Mouse (Mus musculus): ENCODE results near the gene Sft2d2. TPM values are rescaled to one million over a fixed set of nuclear protein-coding genes. Genes with fewer than 3 reads are reported as not detected.

The Sft2d2 gene
- 97.8 TPM for polyA plus RNA-seq (2014; fragmentation: Illumina TruSeq; extraction: RNeasy Lipid Tissue Mini Kit (QIAGEN cat#74804); ENCODE audit: low replicate concordance)

DNA sequence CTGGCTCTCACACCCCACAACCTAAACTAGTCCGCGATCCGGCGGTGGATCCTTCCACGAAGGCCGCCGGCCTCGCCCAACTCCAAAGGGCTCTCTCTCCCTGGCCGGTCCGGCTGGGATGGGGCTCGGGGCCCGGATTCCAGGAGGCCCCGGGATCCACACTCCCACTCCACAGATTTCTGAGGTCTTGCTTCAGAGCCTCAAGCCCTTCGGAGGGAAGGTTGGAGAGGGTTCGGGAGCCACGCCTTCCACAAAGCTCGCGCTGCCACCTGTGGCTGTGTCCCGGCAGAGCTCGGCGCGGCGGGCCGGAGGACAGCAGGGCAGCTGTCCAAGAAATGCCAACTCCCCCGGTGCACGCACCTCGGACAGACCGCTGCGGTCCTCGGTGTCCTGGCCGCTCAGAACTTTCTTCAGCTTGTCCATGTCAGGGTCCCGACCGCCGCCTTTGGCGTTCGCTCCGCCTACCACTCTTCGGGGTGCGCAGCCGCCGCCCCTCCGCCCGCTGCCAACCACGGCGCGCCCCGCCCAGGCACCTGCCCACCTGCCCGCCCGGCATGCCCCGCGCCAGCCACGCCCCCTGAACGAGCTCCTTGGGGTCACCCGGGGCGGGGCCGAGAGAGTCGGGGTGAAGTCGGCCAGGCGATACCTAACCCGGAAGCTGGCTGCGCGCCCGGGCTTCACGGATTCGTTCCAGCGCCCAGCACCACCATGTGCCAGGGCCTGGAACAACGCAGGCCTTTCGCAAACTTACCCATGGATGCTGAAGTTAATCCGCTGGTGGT lies at the start of gene Sft2d2:
TSS of gene Sft2d2 (minus strand) at position 559 of the 782 bp plus-strand sequence.

DNA sequence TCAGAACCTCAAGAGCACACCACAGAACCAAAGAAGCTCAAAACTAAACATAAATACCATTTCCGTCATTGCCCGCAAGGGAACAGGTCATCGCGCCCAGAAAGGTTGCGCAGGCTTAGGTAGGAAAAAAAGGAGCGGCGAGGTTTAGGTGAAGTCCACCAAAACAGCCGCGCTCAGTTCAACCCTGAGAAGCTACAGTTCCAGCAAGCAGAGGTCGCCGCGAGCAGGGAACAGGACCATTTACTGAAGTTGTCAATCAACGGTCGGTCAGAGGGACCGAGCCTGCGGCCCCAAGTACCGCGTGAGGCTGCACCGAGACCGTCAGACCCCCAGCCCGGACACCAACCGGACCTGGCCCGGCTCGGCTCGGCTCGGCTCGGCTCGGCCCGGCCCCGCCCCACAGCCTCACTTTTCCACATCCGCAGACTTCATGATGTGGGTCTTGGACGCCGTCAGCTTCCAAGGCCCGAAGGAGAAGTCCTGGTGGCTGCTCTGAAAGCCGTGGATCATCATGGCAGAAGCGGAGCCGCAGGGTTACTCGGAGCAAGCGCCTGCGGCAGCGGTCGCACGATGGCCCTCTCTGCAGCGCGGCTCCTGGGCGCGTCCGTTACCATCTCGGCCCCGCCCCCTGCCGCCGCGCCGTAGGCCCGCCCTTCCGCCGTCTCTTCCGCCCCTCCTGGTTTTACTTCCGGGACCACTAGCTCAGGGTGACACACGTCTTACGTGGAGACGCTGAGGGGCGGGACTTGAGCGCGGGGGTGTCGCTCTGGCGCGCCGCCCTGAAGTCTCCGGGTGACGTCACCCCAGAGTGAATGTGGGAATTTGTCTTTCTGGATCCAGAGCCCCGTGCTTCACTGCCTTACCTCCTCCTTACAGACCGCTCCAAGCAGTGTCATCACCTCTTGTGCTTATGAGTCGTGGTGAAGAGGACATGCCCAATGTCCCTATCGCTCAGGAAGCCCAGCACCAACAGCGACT lies 42.4 kb upstream of the Sft2d2 start, which contains the start of gene Tiprl:
TSS of gene Tiprl (minus strand) at position 676 of the 978 bp plus-strand sequence.

DNA sequence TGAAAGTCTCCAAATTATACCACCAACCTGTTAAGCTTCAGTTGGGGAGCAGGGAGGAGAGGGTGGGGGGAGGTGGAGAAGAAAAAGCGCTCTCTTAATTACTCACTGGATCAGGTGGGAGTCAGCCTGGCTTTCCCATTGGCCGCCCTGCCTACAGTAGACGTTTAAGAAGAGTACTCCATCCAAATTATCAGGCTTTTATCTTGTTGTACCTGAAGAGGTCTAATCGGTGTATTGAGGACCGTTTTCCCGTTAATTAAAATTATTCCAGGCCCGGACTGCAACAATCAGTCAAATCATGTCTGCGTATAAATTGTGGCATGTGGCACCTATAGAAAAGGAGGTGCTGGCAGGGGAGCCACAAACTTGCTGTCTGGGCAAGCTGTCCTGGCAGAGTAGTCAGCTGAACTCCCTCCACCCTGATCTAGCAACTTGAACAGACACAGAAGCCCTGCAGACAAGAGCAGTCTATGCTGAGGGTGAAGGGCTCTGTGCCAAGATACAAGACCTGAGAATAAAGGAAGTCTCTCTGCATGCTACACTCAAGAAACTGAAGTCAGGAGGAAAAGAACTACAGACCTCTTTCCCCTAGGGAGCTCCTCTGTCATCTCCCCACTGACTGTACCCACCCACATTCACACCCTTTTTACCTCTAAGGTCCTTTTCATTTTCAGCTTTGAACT lies 33.4 kb downstream of the Sft2d2 start, which contains the start of gene Tbx19:
TSS of gene Tbx19 (minus strand) at position 51 of the 683 bp plus-strand sequence.

Other genes with a start within 250 kb of the Sft2d2 start
- gene Tbx19, start 33.7 kb downstream of the Sft2d2 start, polyA plus RNA-seq (2014; fragmentation: Illumina TruSeq; extraction: RNeasy Lipid Tissue Mini Kit (QIAGEN cat#74804); ENCODE audit: low replicate concordance): not detected
- gene Tiprl, start 42.6 kb upstream of the Sft2d2 start, polyA plus RNA-seq (2014; fragmentation: Illumina TruSeq; extraction: RNeasy Lipid Tissue Mini Kit (QIAGEN cat#74804); ENCODE audit: low replicate concordance): 125 TPM
- gene Gpr161, start 101.4 kb upstream of the Sft2d2 start, polyA plus RNA-seq (2014; fragmentation: Illumina TruSeq; extraction: RNeasy Lipid Tissue Mini Kit (QIAGEN cat#74804); ENCODE audit: low replicate concordance): 1.6 TPM

Measured in small intestine, adult 10 weeks (tissue).